Mouse (Mus musculus) spleen, postnatal 14 days (tissue): ENCODE data around the gene Ssxb3.
"Not testable (repeated sequence)": the region's sequence is repeated elsewhere in the genome, so short reads cannot be mapped to it uniquely, and the experiment has no call there.

ENCODE experiments used
- DNase-seq, 2 experiments: peaks; one replicate each; pipeline ENCODE4 v3.0.0; 2021 to 2022; ENCODE audit warnings: low spot score in 2 of 2

Ssxb3 gene

GRCm38 (mm10) chrX:8591716-8592115, at the start of gene Ssxb3:
Gene Ssxb3, minus strand, starts transcription at chrX:8591816.
- DNase-seq, result not testable (repeated sequence)

GRCm38 (mm10) chrX:8548155-8548554, 43.5 kb downstream of the Ssxb3 start, which contains the start of gene Ssxb6:
Gene Ssxb6, minus strand, starts transcription at chrX:8548255.
- not testable (repeated sequence) for DNase-seq
